Mouse (Mus musculus): ENCODE measurements around the gene Csde1. TPM values are rescaled to one million over a fixed set of nuclear protein-coding genes. Genes with fewer than 3 reads are reported as not detected.

The Csde1 gene
- polyA plus RNA-seq (2017; shearing (Covaris generic)), result 100 to 1,000 TPM; 260 to 291 TPM

GRCm38 (mm10) chr3:103020249-103020942 is at the start of gene Csde1:
TSS of gene Csde1 (plus strand) at chr3:103020426.

GRCm38 (mm10) chr3:102995605-102996321 is 24.5 kb upstream of the Csde1 start, which contains the start of gene Sike1:
TSS of gene Sike1 (plus strand) at chr3:102995708.

GRCm38 (mm10) chr3:103058207-103059157 is 38.3 kb downstream of the Csde1 start, which contains the start of gene Nras:
TSS of gene Nras (plus strand) at chr3:103058285.

DNA sequence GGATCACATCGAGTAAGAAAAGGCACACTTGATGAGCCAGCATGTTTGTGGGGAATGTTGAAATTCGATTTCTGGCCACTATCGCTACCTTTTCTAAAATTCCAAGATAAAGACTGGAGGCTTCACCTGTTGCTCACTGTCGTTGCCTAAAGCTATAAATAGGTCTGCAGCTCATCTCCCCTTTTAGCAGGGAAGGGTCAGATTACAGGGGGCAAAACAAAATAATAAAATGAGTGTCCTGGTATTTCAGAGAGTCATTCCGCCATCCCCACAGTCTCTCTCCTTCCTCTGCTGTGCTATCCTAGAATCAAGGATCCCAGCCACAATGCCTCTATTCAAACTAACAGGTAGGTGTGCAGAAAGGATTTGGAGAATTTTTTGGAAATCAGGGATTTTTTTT is 53.5 kb downstream of the Csde1 start, which contains the start of gene Ampd1:
Gene Ampd1 (plus strand): TSS at position 244 of the 400 bp plus-strand sequence.

DNA sequence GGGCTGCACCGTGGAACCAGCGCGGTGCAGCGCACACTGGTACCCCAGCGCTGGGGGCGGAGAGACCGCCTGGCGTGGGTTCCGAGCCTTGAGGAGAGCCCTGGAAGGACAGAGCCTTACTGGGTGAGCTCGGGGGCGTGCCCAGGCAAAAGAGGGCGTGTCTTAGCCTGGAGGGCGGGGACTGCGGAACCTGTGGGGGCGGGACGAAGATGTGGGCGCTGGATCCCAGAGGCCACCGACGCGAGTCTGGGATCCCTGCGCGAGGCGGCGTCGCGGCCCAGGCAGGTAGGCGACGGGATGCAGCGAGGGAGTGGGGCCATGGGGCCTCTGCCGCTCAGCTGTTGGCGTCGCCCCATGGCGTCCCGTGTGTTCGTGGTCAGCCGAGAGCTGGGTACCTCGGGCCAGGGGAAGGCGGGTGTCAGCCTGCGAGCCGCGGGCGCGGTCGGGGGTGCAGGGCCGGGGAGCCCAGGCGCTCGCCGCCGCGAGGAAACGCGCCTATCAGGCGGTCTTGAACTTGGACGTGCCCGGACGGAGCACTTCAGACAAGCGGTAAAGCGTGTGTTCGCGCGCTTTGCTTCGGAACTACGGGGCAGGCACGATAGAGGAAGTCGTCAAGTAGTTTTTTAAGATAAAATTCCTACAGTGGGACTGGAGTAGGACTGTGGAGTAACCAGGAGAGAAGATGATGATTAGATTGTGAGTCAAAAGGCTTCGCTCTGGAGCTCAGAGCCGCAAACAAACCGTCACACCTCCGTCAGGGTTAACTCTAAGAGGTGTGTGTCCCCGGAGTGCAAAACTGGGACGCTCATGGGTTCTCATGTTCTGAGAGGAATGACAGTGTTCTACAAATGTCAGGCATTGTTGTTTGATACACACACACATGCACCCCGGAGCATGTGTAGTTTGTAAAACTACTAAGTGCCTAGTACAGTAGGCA is 82.5 kb downstream of the Csde1 start, which contains the start of gene Dennd2c:
Gene Dennd2c (plus strand): TSS at position 151 of the 937 bp plus-strand sequence.

Other genes starting within 250 kb of the Csde1 start
- under 1 TPM in 1 of 2 experiments, not detected in 1; 0.64 TPM for gene Tshb, start 237.7 kb upstream of the Csde1 start, polyA plus RNA-seq (2017; shearing (Covaris generic))
- gene Sycp1, start 84.3 kb upstream of the Csde1 start, polyA plus RNA-seq (2017; shearing (Covaris generic)), result not detected
- gene Nr1h5, start 56.3 kb upstream of the Csde1 start, polyA plus RNA-seq (2017; shearing (Covaris generic)), result not detected
- 100 to 1,000 TPM in 1 of 2 experiments, 10 to 100 TPM in 1; 92.0 to 103 TPM for gene Sike1, start 24.7 kb upstream of the Csde1 start, polyA plus RNA-seq (2017; shearing (Covaris generic))
- gene Nras, start 37.9 kb downstream of the Csde1 start, polyA plus RNA-seq (2017; shearing (Covaris generic)), result 10 to 100 TPM; 49.3 to 53.2 TPM
- gene Ampd1, start 53.6 kb downstream of the Csde1 start, polyA plus RNA-seq (2017; shearing (Covaris generic)), result 10 to 100 TPM in 1 of 2 experiments, 1 to 10 TPM in 1; 2.2 to 12.5 TPM
- 1 to 10 TPM; 1.1 to 1.2 TPM for gene Dennd2c, start 82.2 kb downstream of the Csde1 start, polyA plus RNA-seq (2017; shearing (Covaris generic))
- gene Bcas2, start 151.2 kb downstream of the Csde1 start, polyA plus RNA-seq (2017; shearing (Covaris generic)), result 100 to 1,000 TPM; 118 to 150 TPM

Data from activated CD4-positive, CD25-positive, alpha-beta regulatory T cell (primary cell).